Mouse (Mus musculus): ENCODE measurements around the gene Rcvrn. TPM values are rescaled to one million over a fixed set of nuclear protein-coding genes. Genes with fewer than 3 reads are reported as not detected.

The Rcvrn gene
- polyA plus RNA-seq, 1 experiment from 2014 or later = not detected

- H3K36me3 ChIP-seq (ENCODE audit: control insufficient read depth, insufficient read depth, low read length) = no peaks in the 10 kb centered on the region
- no peaks in the 10 kb centered on the region for H3K9me3 ChIP-seq (ENCODE audit: control insufficient read depth, low read depth, low read length)
- H3K4me1 ChIP-seq (ENCODE audit: control insufficient read depth, insufficient read depth, low read length) = no peaks in the 10 kb centered on the region; the same call in 1 of the 2 replicates
- no peak overlapping the region for H3K4me3 ChIP-seq (ENCODE audit: low read depth, low read length)
- no peak overlapping the region for H3K27ac ChIP-seq (ENCODE audit: low read length)
- ATAC-seq (ENCODE audit: insufficient number of reproducible peaks, insufficient read depth, low FRiP score, low read depth) = no peak
- H3K27me3 ChIP-seq (ENCODE audit: control insufficient read depth, insufficient read depth, low read length) = no peaks in the 10 kb centered on the region
- H3K9ac ChIP-seq (replicated peaks; ENCODE audit: low read depth, low read length) = no peak overlapping the region
- 88% methylated on average over 4 of the region's 4 CpGs for WGBS
- no peak overlapping the region for H3K4me2 ChIP-seq (replicated peaks; ENCODE audit: low read depth, low read length)
Measured at GRCm38 (mm10) chr11:67654514-67654913, 40.6 kb upstream of the Rcvrn start.

GRCm38 (mm10) chr11:67655236-67655959 lies 39.7 kb upstream of the Rcvrn start:
- H3K4me1 ChIP-seq (ENCODE audit: control insufficient read depth, insufficient read depth, low read length) = no peaks in the 10 kb centered on the region; the same call in 1 of the 2 replicates
- no peak overlapping the region for H3K9ac ChIP-seq (replicated peaks; ENCODE audit: low read depth, low read length)
- H3K9me3 ChIP-seq (ENCODE audit: control insufficient read depth, low read depth, low read length) = no peaks in the 10 kb centered on the region
- no peak overlapping the region for H3K4me2 ChIP-seq (replicated peaks; ENCODE audit: low read depth, low read length)
- no peak overlapping the region for H3K4me3 ChIP-seq (ENCODE audit: low read depth, low read length)
- H3K27ac ChIP-seq (ENCODE audit: low read length) = no peak overlapping the region
- WGBS = 74% methylated on average over 17 of the region's 17 CpGs
- H3K27me3 ChIP-seq (ENCODE audit: control insufficient read depth, insufficient read depth, low read length) = no peaks in the 10 kb centered on the region
- H3K36me3 ChIP-seq (ENCODE audit: control insufficient read depth, insufficient read depth, low read length) = no peaks in the 10 kb centered on the region
- no peak for ATAC-seq (ENCODE audit: insufficient number of reproducible peaks, insufficient read depth, low FRiP score, low read depth)

GRCm38 (mm10) chr11:67656366-67656765 lies 38.8 kb upstream of the Rcvrn start:
- Histone ChIP-seq H3K27me3 (ENCODE audit: control insufficient read depth, insufficient read depth, low read length) (no peaks in the 10 kb centered on the region), H3K36me3 (ENCODE audit: control insufficient read depth, insufficient read depth, low read length) (no peaks in the 10 kb centered on the region), H3K27ac (ENCODE audit: low read length) (no peak overlapping the region), H3K4me3 (ENCODE audit: low read depth, low read length) (no peak overlapping the region), H3K9ac (replicated peaks; ENCODE audit: low read depth, low read length) (no peak overlapping the region), H3K9me3 (ENCODE audit: control insufficient read depth, low read depth, low read length) (no peaks in the 10 kb centered on the region), H3K4me1 (ENCODE audit: control insufficient read depth, insufficient read depth, low read length) (no peaks in the 10 kb centered on the region; the same call in 1 of the 2 replicates), H3K4me2 (replicated peaks; ENCODE audit: low read depth, low read length) (no peak overlapping the region)
- 80% methylated on average over 7 of the region's 7 CpGs for WGBS
- ATAC-seq (ENCODE audit: insufficient number of reproducible peaks, insufficient read depth, low FRiP score, low read depth) = no peak; the same call in 1 of the 2 replicates

GRCm38 (mm10) chr11:67656811-67657210 lies 38.3 kb upstream of the Rcvrn start:
- 82% methylated on average over 9 of the region's 9 CpGs for WGBS
- Histone ChIP-seq H3K4me2 (replicated peaks; ENCODE audit: low read depth, low read length) (no peak overlapping the region), H3K9ac (replicated peaks; ENCODE audit: low read depth, low read length) (no peak overlapping the region), H3K4me1 (ENCODE audit: control insufficient read depth, insufficient read depth, low read length) (no peaks in the 10 kb centered on the region; the same call in 1 of the 2 replicates), H3K27me3 (ENCODE audit: control insufficient read depth, insufficient read depth, low read length) (no peaks in the 10 kb centered on the region), H3K9me3 (ENCODE audit: control insufficient read depth, low read depth, low read length) (no peaks in the 10 kb centered on the region), H3K4me3 (ENCODE audit: low read depth, low read length) (no peak overlapping the region), H3K36me3 (ENCODE audit: control insufficient read depth, insufficient read depth, low read length) (no peaks in the 10 kb centered on the region), H3K27ac (ENCODE audit: low read length) (no peak overlapping the region)
- ATAC-seq (ENCODE audit: insufficient number of reproducible peaks, insufficient read depth, low FRiP score, low read depth) = no peak

GRCm38 (mm10) chr11:67657685-67658382 lies 37.3 kb upstream of the Rcvrn start:
- no peak; the same call in 1 of the 2 replicates for ATAC-seq (ENCODE audit: insufficient number of reproducible peaks, insufficient read depth, low FRiP score, low read depth)

GRCm38 (mm10) chr11:67661465-67661864 lies 33.7 kb upstream of the Rcvrn start:
- Histone ChIP-seq H3K27ac (ENCODE audit: low read length) (no peak overlapping the region), H3K4me3 (ENCODE audit: low read depth, low read length) (no peak overlapping the region), H3K27me3 (ENCODE audit: control insufficient read depth, insufficient read depth, low read length) (no peaks in the 10 kb centered on the region), H3K4me1 (ENCODE audit: control insufficient read depth, insufficient read depth, low read length) (no peaks in the 10 kb centered on the region), H3K36me3 (ENCODE audit: control insufficient read depth, insufficient read depth, low read length) (no peaks in the 10 kb centered on the region), H3K9ac (replicated peaks; ENCODE audit: low read depth, low read length) (no peak overlapping the region), H3K9me3 (ENCODE audit: control insufficient read depth, low read depth, low read length) (no peaks in the 10 kb centered on the region), H3K4me2 (replicated peaks; ENCODE audit: low read depth, low read length) (no peak overlapping the region)
- WGBS = 90% methylated on average over 8 of the region's 8 CpGs
- no peak for ATAC-seq (ENCODE audit: insufficient number of reproducible peaks, insufficient read depth, low FRiP score, low read depth)

More at GRCm38 (mm10) chr11:67657685-67658382, 37.3 kb upstream of the Rcvrn start:
- no peaks in the 10 kb centered on the region for H3K27me3 ChIP-seq (ENCODE audit: control insufficient read depth, insufficient read depth, low read length)
- H3K27ac ChIP-seq (ENCODE audit: low read length) = no peak overlapping the region
- no peaks in the 10 kb centered on the region for H3K4me1 ChIP-seq (ENCODE audit: control insufficient read depth, insufficient read depth, low read length)
- WGBS = 40% methylated on average over 11 of the region's 11 CpGs
- H3K9me3 ChIP-seq (ENCODE audit: control insufficient read depth, low read depth, low read length) = no peaks in the 10 kb centered on the region
- H3K9ac ChIP-seq (replicated peaks; ENCODE audit: low read depth, low read length) = no peak overlapping the region
- H3K36me3 ChIP-seq (ENCODE audit: control insufficient read depth, insufficient read depth, low read length) = no peaks in the 10 kb centered on the region
- no peak overlapping the region for H3K4me2 ChIP-seq (replicated peaks; ENCODE audit: low read depth, low read length)
- H3K4me3 ChIP-seq (ENCODE audit: low read depth, low read length) = no peak overlapping the region

- H3K4me1 ChIP-seq (ENCODE audit: control insufficient read depth, insufficient read depth, low read length) = no peaks in the 10 kb centered on the region
- no peaks in the 10 kb centered on the region for H3K27me3 ChIP-seq (ENCODE audit: control insufficient read depth, insufficient read depth, low read length)
- H3K9ac ChIP-seq (replicated peaks; ENCODE audit: low read depth, low read length) = no peak overlapping the region
- H3K9me3 ChIP-seq (ENCODE audit: control insufficient read depth, low read depth, low read length) = no peaks in the 10 kb centered on the region
- no peaks in the 10 kb centered on the region for H3K36me3 ChIP-seq (ENCODE audit: control insufficient read depth, insufficient read depth, low read length)
- 93% methylated on average over 4 of the region's 4 CpGs for WGBS
- H3K4me2 ChIP-seq (replicated peaks; ENCODE audit: low read depth, low read length) = no peak overlapping the region
- no peak overlapping the region for H3K27ac ChIP-seq (ENCODE audit: low read length)
- ATAC-seq (ENCODE audit: insufficient number of reproducible peaks, insufficient read depth, low FRiP score, low read depth) = no peak
- H3K4me3 ChIP-seq (ENCODE audit: low read depth, low read length) = no peak overlapping the region
Measured at GRCm38 (mm10) chr11:67663437-67663836, 31.7 kb upstream of the Rcvrn start.

- Histone ChIP-seq H3K4me1 (ENCODE audit: control insufficient read depth, insufficient read depth, low read length) (no peaks in the 10 kb centered on the region), H3K36me3 (ENCODE audit: control insufficient read depth, insufficient read depth, low read length) (no peaks in the 10 kb centered on the region), H3K9me3 (ENCODE audit: control insufficient read depth, low read depth, low read length) (no peaks in the 10 kb centered on the region), H3K4me3 (ENCODE audit: low read depth, low read length) (no peak overlapping the region), H3K27me3 (ENCODE audit: control insufficient read depth, insufficient read depth, low read length) (no peaks in the 10 kb centered on the region), H3K4me2 (replicated peaks; ENCODE audit: low read depth, low read length) (no peak overlapping the region), H3K27ac (ENCODE audit: low read length) (no peak overlapping the region), H3K9ac (replicated peaks; ENCODE audit: low read depth, low read length) (no peak overlapping the region)
- WGBS = 86% methylated on average over 3 of the region's 3 CpGs
- no peak for ATAC-seq (ENCODE audit: insufficient number of reproducible peaks, insufficient read depth, low FRiP score, low read depth)
Measured at GRCm38 (mm10) chr11:67664261-67664660, 30.9 kb upstream of the Rcvrn start.
